Mouse (Mus musculus) embryonic stem cell, embryonic (primary cell): ENCODE results near the gene Rpl14.

Experiments used
- CTCF ChIA-PET, 4 experiments: fragments of 300-600 bp in 2 of 4; fragments of 350-600 bp in 2 of 4; sonication (Branson Sonifier 250); formaldehyde crosslinking; loops; one replicate each; lab custom pipeline; 2022; ENCODE audit warnings: inconsistent platforms in 2 of 4; lab: Charles Lee
- POLR2A ChIA-PET, 4 experiments: fragments of 300-600 bp in 2 of 4; fragments of 350-600 bp in 2 of 4; sonication (Branson Sonifier 250); formaldehyde crosslinking; loops; one replicate each; lab custom pipeline; 2022; ENCODE audit warnings: antibody characterized with exemption in 4 of 4, inconsistent platforms in 1 of 4; lab: Charles Lee

The Rpl14 gene

GRCm38 (mm10) chr9:120619347-120619708 is 48.1 kb downstream of the Rpl14 start:
- CTCF ChIA-PET, result interaction anchor here in 3 of 4 experiments (0.6 to 1.8 kb wide), 4 partner anchors 16 to 38 kb away, joined by 3 to 4 read pairs (median 3); no protein-coding TSS in a partner anchor
- POLR2A ChIA-PET, result interaction anchor here in 3 of 4 experiments (0.5 to 1.9 kb wide), 11 partner anchors 10 to 695 kb away, joined by 3 to 7 read pairs (median 3); no protein-coding TSS in a partner anchor

GRCm38 (mm10) chr9:120619709-120620408 is 48.6 kb downstream of the Rpl14 start:
- CTCF ChIA-PET, result interaction anchor here (0.6 to 1.8 kb wide), 9 partner anchors 13 to 117 kb away, joined by 3 to 5 read pairs (median 3); no protein-coding TSS in a partner anchor
- POLR2A ChIA-PET, result interaction anchor here in 3 of 4 experiments (0.5 to 1.9 kb wide), 14 partner anchors 9 to 695 kb away, joined by 3 to 7 read pairs (median 3); no protein-coding TSS in a partner anchor

DNA sequence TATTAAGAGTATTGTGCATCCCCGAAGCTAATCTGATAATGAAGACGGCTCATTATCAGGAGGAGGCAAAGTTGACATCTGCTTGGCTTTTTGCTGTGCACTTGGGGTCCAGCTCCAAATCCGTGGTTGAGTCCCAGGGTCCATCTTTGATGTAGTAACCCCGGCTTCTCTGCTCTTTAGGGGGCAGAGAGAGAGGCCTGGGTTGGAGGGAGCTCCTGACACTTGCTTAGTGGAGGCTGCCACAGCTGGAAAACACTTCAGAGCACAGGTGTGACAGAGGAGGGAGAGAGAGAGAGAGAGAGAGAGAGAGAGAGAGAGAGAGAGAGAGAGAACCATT is 49.1 kb downstream of the Rpl14 start:
- CTCF ChIA-PET, result interaction anchor here in 2 of 4 experiments (0.6 to 1.8 kb wide), 6 partner anchors 12 to 118 kb away, joined by 3 to 5 read pairs (median 4); no protein-coding TSS in a partner anchor
- POLR2A ChIA-PET, result interaction anchor here in 3 of 4 experiments (0.6 to 1.8 kb wide), 5 partner anchors 9 to 117 kb away, joined by 3 to 6 read pairs (median 3); no protein-coding TSS in a partner anchor
